Mouse (Mus musculus) hindbrain, embryonic 16.5 days (tissue): ENCODE data around the gene Hspa1a. TPM values are rescaled to one million over a fixed set of nuclear protein-coding genes. Genes with fewer than 3 reads are reported as not detected.
"Not testable (repeated sequence)": the region's sequence is repeated elsewhere in the genome, so short reads cannot be mapped to it uniquely, and the experiment has no call there.

Source experiments
- ATAC-seq: fragments of 200-750 bp; cut with Nextera tagmentation; 2 replicates; pipeline ENCODE4 v1.8.0; 2017; ENCODE audit warnings: moderate TSS enrichment, moderate library complexity
- H3K27ac ChIP-seq: fragments of 300-500 bp; sonication (generic); 2 replicates; pipeline ENCODE4 v1.5.1; 2014; ENCODE audit warnings: low read depth, mild to moderate bottlenecking, control low read depth, low read length, moderate library complexity
- H3K27me3 ChIP-seq: fragments of 300-500 bp; sonication (generic); replicated peaks from 2 replicates; pipeline ENCODE4 v1.6.1; 2014; ENCODE audit warnings: low read length; ENCODE audit not compliant: control insufficient read depth, insufficient read depth
- H3K36me3 ChIP-seq: fragments of 300-500 bp; sonication (generic); 2 replicates; pipeline ENCODE4 v1.6.1; 2014; ENCODE audit warnings: mild to moderate bottlenecking, low read length, moderate library complexity, mixed read lengths; ENCODE audit not compliant: control insufficient read depth, insufficient read depth
- H3K4me1 ChIP-seq: fragments of 300-500 bp; sonication (generic); 2 replicates; pipeline ENCODE4 v1.6.1; 2014; ENCODE audit warnings: low read depth, low read length; ENCODE audit not compliant: control insufficient read depth, insufficient read depth
- H3K4me2 ChIP-seq: fragments of 300-500 bp; sonication (generic); 2 replicates; pipeline ENCODE4 v1.6.1; 2014; ENCODE audit warnings: mild to moderate bottlenecking, low read length, control low read depth, moderate library complexity
- H3K4me3 ChIP-seq: fragments of 300-500 bp; sonication (generic); 2 replicates; pipeline ENCODE4 v1.5.1; 2014; ENCODE audit warnings: mild to moderate bottlenecking, low read length, control low read depth, moderate library complexity
- H3K9ac ChIP-seq: fragments of 300-500 bp; sonication (generic); 2 replicates; pipeline ENCODE4 v1.6.1; 2014; ENCODE audit warnings: low read depth, mild to moderate bottlenecking, control low read depth, low read length, moderate library complexity
- H3K9me3 ChIP-seq: fragments of 300-500 bp; sonication (generic); 2 replicates; pipeline ENCODE4 v1.6.1; 2014; ENCODE audit warnings: mild to moderate bottlenecking, low read length, moderate library complexity; ENCODE audit not compliant: control insufficient read depth
- WGBS: fragments of 180-500 bp; shearing (Covaris S2); extraction: QIAGEN DNeasy Blood & Tissue Kit; methylation state at CpG from one replicate; pipeline ENCODE4 v1.1.7; 2014; 5-methylcytosine and 5-hydroxymethylcytosine counted together
- polyA plus RNA-seq: library from polyadenylated mRNA; unstranded; fragments of >200 nt; fragmentation: Nextera tagmentation; extraction: Ambion mirVana; gene quantifications from 2 replicates; pipeline ENCODE4 v1.2.1, GENCODE M21; 2015

Gene Hspa1a
- polyA plus RNA-seq, result 15.3 and 18.1 TPM in 2 replicates

DNA sequence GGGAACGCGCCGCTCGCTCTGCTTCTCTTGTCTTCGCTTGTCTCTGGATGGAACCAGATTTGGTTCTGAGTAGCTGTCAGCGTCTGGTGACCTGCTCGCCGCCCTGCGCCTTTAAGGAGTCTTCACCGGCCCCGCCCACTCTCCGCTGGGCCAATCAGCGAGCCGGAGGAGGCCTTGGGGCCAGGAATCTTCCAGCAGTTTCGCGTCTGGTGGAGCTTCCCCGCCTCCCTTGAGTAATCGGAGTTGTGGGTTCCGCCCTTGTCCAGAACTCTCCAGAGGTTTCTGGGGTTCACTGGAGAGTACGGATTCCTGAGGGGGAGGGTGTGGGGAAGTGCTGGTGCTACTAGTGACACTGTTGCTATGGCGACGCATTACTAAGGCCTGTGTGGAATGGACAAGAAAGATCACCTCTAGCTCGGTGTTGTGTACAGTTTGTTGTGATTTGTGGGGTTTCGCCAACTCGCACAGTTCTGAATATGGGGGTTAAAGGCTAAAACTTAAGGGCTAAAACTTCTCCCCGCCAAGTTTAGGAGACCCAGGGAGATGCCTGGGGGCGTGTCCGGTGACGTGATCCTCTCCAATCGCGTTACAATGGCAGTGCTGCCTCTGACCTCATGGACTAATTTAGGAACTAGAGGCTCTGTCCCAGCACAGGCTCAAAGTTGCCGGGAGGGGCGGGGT is at the start of gene Hspa1a, which contains the start of gene Hspa1l:
Hspa1a (minus strand) TSS at position 88 of the 681 bp plus-strand sequence.
Hspa1l (plus strand) TSS at position 635 of the 681 bp plus-strand sequence.
- peak within 1 kb of the TSS; percentile 41 for H3K4me3 ChIP-seq
- H3K4me2 ChIP-seq, result peak within 1 kb of the TSS; percentile 86
- peak within 1 kb of the TSS; percentile 52 for H3K9ac ChIP-seq
- H3K9me3 ChIP-seq, H3K27ac ChIP-seq, H3K36me3 ChIP-seq, H3K4me1 ChIP-seq: not testable (repeated sequence)
- under 1% methylated on average over 26 of the region's 33 CpGs for WGBS
- ATAC-seq, result peak; percentile 95
- H3K27me3 ChIP-seq, result peaks cover 21% of the 10 kb centered on the region

DNA sequence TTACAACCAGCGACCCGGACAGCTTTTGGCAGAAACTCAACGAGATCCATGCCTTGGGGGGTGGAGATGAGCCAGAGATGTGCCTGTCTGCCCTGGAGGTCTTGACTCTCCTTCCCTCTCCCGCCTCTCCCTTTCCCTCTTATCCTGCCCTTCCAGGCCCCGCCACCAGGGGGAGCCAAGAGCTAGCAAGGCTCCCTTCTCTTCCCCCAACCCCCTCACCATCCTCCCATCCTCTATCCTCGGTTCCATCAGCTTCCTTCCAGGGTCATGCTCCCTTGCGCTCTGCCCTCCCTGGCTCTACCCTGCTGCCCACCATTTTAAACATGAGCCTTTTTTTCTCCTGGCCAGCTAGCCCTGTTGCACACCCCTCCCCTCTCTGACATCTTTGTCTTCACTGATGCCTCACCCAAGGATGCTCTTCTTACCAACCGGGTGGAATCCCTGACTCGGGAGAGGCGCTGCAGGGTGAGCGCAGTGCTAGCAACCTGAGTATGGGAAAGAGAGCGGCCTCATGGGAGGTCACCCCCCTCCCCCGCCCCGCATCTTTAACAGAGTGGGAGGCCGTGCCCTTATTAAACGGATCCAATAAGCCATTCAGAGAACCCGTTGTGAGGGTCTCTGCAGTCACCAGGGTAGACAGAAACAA is 49.3 kb upstream of the Hspa1a start:
- ATAC-seq, result no peak; the same call in 1 of the 2 replicates
- Histone ChIP-seq H3K4me2 (peak overlapping the region; percentile 30), H3K4me3 (no peak overlapping the region), H3K4me1 (peaks cover 5% of the 10 kb centered on the region), H3K9ac (no peak overlapping the region), H3K27me3 (no peaks in the 10 kb centered on the region), H3K27ac (no peak overlapping the region), H3K36me3 (peaks cover 3% of the 10 kb centered on the region; the same call in 1 of the 2 replicates), H3K9me3 (no peaks in the 10 kb centered on the region)
- WGBS, result 7% methylated on average over 17 of the region's 17 CpGs

DNA sequence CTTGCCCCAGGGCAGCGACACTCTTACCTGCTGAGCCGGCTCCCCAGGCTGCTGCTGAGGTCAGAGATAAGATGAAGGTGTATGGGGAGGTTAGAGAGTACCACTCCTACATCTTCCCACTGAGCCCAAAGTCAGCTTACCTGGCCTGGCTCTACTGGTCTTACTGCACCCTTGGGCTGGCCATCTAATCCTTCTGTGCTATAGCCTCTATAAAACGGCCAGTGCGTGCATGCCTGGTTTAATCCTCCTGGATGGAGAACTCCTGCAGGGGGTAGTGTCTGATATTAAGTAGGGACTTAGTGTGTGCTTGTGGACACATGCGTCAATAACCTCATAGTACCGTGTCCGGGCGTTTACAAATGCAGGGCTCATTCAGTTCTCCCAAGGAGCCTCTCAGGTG is 48.6 kb upstream of the Hspa1a start:
- Histone ChIP-seq H3K36me3 (peaks cover 5% of the 10 kb centered on the region; the same call in 1 of the 2 replicates), H3K27ac (no peak overlapping the region), H3K4me2 (no peak overlapping the region), H3K9ac (no peak overlapping the region), H3K4me3 (no peak overlapping the region), H3K27me3 (no peaks in the 10 kb centered on the region), H3K4me1 (peaks cover 8% of the 10 kb centered on the region), H3K9me3 (no peaks in the 10 kb centered on the region)
- WGBS, result 88% methylated on average over 8 of the region's 8 CpGs
- no peak for ATAC-seq

DNA sequence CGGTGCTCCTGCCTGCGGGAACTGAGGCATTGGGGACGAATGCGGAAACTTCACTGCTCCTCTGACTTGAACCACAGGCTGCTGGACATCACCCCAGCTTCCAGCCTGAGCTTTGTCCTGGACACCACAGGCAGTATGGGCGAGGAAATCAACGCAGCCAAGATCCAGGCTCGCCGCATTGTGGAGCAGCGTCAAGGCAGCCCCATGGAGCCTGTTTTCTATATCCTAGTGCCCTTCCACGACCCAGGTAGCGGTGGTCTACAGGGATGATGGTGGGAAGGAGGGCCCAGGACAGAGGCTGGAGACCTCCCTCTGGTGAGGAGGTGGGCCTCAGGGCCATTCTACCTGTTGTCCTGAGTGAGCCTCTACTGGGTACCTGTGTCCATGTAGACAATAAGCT is 47.9 kb upstream of the Hspa1a start:
- 73% methylated on average over 11 of the region's 11 CpGs for WGBS
- Histone ChIP-seq H3K4me2 (no peak overlapping the region), H3K36me3 (peaks cover 5% of the 10 kb centered on the region; the same call in 1 of the 2 replicates), H3K27ac (no peak overlapping the region), H3K4me1 (peaks cover 8% of the 10 kb centered on the region), H3K9ac (no peak overlapping the region), H3K9me3 (no peaks in the 10 kb centered on the region), H3K27me3 (no peaks in the 10 kb centered on the region), H3K4me3 (no peak overlapping the region)
- no peak for ATAC-seq

DNA sequence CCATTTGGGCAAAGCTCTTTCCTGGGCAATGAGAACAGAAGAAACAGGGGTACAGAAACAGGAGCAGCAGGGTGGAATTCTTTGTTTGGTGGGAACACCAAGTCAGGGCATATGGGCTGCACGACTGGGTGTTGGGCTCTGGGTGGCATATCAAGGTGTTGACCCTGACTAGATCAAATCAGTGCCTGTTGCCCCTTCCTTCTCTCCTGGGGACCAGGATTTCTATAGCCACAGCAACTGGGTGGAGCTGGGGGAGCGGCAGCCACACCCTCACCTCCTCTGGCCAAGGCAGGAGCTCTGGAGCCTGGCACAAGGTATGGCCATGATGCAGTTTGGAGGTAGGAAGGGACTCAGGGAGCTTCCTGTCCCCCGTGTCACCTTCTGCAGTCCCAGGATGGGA is 46.2 kb upstream of the Hspa1a start:
- Histone ChIP-seq H3K27me3 (no peaks in the 10 kb centered on the region), H3K27ac (no peak overlapping the region), H3K4me1 (peaks cover 8% of the 10 kb centered on the region), H3K4me2 (no peak overlapping the region), H3K9me3 (no peaks in the 10 kb centered on the region), H3K36me3 (peaks cover 20% of the 10 kb centered on the region), H3K4me3 (no peak overlapping the region), H3K9ac (no peak overlapping the region)
- ATAC-seq, result no peak
- 77% methylated on average over 3 of the region's 3 CpGs for WGBS

DNA sequence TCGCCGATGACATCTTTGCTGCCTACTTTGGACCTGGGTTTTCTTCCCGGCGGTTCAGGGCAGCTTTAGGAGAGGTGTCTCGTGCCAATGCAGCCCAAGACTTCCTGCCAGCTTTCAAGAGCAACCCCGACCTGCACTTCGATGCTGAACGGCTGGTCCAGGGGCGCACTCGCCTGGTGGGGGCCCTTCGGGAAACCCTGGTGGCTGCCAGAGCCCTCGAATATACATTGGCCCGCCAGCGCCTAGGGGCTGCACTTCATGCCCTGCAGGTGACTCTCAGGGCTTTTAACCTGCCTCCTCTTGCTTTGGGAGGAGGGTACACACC is 45.7 kb upstream of the Hspa1a start:
- H3K4me3 ChIP-seq, result no peak overlapping the region
- no peaks in the 10 kb centered on the region for H3K9me3 ChIP-seq
- H3K9ac ChIP-seq, result no peak overlapping the region
- H3K36me3 ChIP-seq, result peaks cover 25% of the 10 kb centered on the region
- H3K4me1 ChIP-seq, result peaks cover 8% of the 10 kb centered on the region
- no peak for ATAC-seq
- H3K27ac ChIP-seq, result no peak overlapping the region
- no peaks in the 10 kb centered on the region for H3K27me3 ChIP-seq
- H3K4me2 ChIP-seq, result no peak overlapping the region
- 74% methylated on average over 14 of the region's 14 CpGs for WGBS

DNA sequence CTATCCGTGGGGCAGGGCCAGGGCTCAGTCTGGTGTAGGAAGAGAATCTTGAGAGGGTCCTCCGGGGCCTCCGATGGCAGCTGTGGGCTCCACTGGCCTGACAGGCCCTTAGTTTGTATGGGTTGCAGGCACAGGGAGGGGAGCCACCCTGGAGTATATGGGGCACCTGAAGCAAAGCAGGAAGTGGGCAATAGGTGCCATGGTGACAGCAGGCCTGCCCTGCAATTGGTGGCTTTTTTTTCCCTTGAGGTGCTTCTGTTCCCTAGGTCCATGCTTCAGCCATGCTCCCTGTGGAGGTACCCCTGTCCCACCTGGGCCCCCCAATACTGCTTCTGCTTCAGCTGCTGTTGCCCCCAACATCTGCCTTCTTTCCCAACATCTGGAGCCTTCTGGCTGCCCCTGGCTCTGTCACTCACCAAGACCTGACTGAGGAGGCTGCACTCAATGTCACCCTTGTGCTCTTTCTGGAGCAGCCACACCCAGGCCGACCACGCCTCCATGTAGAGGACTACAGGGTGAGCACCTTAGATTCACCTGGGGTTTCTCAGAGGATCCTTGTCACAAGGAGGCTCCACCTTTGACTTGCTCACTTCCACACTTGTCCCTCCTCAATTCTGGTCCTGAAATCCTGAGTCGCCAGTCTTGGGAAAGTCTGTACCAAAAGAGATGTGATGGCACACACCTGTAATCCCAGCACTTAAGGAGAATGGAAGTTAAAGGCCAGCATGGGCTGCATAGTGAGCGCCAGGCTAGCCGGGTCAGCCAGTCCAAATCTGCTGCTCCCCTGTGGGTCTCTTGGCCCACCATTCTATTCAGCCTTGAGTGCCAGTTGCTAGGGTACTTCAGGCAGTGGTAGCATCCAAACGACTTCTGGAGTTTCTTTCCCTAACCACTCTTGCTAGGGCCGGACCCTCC is 45.1 kb upstream of the Hspa1a start:
- Histone ChIP-seq H3K9me3 (no peaks in the 10 kb centered on the region), H3K27ac (no peak overlapping the region), H3K4me1 (peaks cover 8% of the 10 kb centered on the region), H3K4me2 (no peak overlapping the region), H3K27me3 (no peaks in the 10 kb centered on the region), H3K4me3 (no peak overlapping the region), H3K36me3 (peaks cover 31% of the 10 kb centered on the region), H3K9ac (no peak overlapping the region)
- 82% methylated on average over 10 of the region's 10 CpGs for WGBS
- ATAC-seq, result 0 out of 2 replicates have a peak, but pooled peaks have one; percentile 3

DNA sequence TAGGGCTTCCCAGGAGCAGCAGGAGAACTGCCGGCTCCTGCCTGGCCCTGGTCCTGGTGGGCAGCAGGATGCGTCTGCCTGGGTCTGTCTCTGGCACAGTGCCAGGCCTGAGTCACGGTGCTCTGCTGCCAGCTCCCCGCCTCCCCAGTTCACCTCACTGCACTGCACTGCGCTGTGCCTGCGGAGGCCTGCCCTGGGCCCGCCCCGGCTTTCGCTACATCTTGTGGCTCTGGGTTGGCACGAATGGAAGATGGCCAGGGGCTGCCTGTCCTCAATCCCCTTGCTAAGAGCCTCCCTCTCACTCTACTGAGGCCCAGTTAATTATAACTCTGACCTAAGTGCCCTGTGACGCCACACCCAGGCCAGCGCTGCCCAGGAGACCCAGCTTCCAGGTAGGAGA is 44.4 kb upstream of the Hspa1a start, which contains the start of gene Vwa7:
Vwa7 (plus strand) TSS at position 204 of the 400 bp plus-strand sequence.
- no peak within 1 kb of the TSS for H3K4me2 ChIP-seq
- no peaks in the 10 kb centered on the region for H3K9me3 ChIP-seq
- H3K9ac ChIP-seq, result 0 out of 2 replicates have a peak within 1 kb of the TSS, but pooled peaks have one; percentile 22
- no peak within 1 kb of the TSS for H3K27ac ChIP-seq
- H3K4me3 ChIP-seq, result no peak within 1 kb of the TSS
- peaks cover 5% of the 10 kb centered on the region for H3K4me1 ChIP-seq
- 50% methylated on average over 12 of the region's 12 CpGs for WGBS
- H3K27me3 ChIP-seq, result no peaks in the 10 kb centered on the region
- ATAC-seq, result peak; percentile 62
- peaks cover 38% of the 10 kb centered on the region for H3K36me3 ChIP-seq
